Mouse (Mus musculus) megakaryocyte, embryonic 14.5 days (primary cell): ENCODE measurements around the gene Palm. TPM values are rescaled to one million over a fixed set of nuclear protein-coding genes. Genes with fewer than 3 reads are reported as not detected.

Source experiments
- H3K27me3 ChIP-seq: replicated peaks from 2 replicates; pipeline ENCODE3; 2012; ENCODE audit warnings: inconsistent platforms
- H3K36me3 ChIP-seq: replicated peaks from 2 replicates; pipeline ENCODE3; 2012; ENCODE audit warnings: low read length, inconsistent platforms, mixed read lengths
- H3K4me1 ChIP-seq: 2 replicates; pipeline ENCODE4 v1.6.1; 2012; ENCODE audit warnings: inconsistent platforms
- H3K4me3 ChIP-seq: replicated peaks from 2 replicates; pipeline ENCODE3; 2012; ENCODE audit warnings: moderate library complexity, mild to moderate bottlenecking, inconsistent platforms
- H3K9me3 ChIP-seq: 2 replicates; pipeline ENCODE4 v1.6.1; 2012; ENCODE audit warnings: inconsistent platforms
- FLI1 ChIP-seq: IDR thresholded peaks from 2 replicates; pipeline ENCODE4 v1.6.1; 2012; ENCODE audit warnings: low read length, inconsistent platforms, mixed read lengths
- GATA1 ChIP-seq: IDR thresholded peaks from 3 replicates; pipeline ENCODE4 v1.6.1; 2012; ENCODE audit warnings: mixed read lengths, low read length, inconsistent platforms, borderline replicate concordance
- polyA plus RNA-seq: library from polyadenylated mRNA; stranded (reverse); fragments of >175 nt; gene quantifications from 2 replicates; pipeline ENCODE4 v1.2.3, GENCODE M21; 2012; ENCODE audit warnings: low replicate concordance; ENCODE audit not compliant: insufficient read depth

Gene Palm
- polyA plus RNA-seq, 1 experiment, result 39.0 TPM

GRCm38 (mm10) chr10:79772320-79772719 is 21.1 kb upstream of the Palm start:
- H3K4me1 ChIP-seq, result peaks cover 23% of the 10 kb centered on the region
- H3K36me3 ChIP-seq, result no peaks in the 10 kb centered on the region
- peak overlapping the region; percentile 29 for H3K4me3 ChIP-seq
- peaks cover 32% of the 10 kb centered on the region for H3K27me3 ChIP-seq
- H3K9me3 ChIP-seq, result peaks cover 19% of the 10 kb centered on the region
- TF ChIP-seq FLI1 (no peak), GATA1 (no peak)

- peaks cover 40% of the 10 kb centered on the region for H3K27me3 ChIP-seq
- peaks cover 19% of the 10 kb centered on the region for H3K9me3 ChIP-seq
- no peak for TF ChIP-seq GATA1
- TF ChIP-seq FLI1, result no peak
- peaks cover 22% of the 10 kb centered on the region for H3K4me1 ChIP-seq
- no peak overlapping the region for H3K4me3 ChIP-seq
- H3K36me3 ChIP-seq, result no peaks in the 10 kb centered on the region
Measured at GRCm38 (mm10) chr10:79773208-79773607, 20.2 kb upstream of the Palm start.

GRCm38 (mm10) chr10:79774486-79775279 is 18.7 kb upstream of the Palm start:
- Histone ChIP-seq H3K27me3 (peaks cover 51% of the 10 kb centered on the region), H3K4me3 (no peak overlapping the region)

GRCm38 (mm10) chr10:79777103-79777531 is 16.3 kb upstream of the Palm start, which contains the start of gene Fstl3:
Gene Fstl3 (plus strand): TSS chr10:79777272.
- peaks cover 47% of the 10 kb centered on the region for H3K4me1 ChIP-seq
- H3K9me3 ChIP-seq, result peaks cover 15% of the 10 kb centered on the region
- H3K27me3 ChIP-seq, result peaks cover 53% of the 10 kb centered on the region
- no peaks in the 10 kb centered on the region for H3K36me3 ChIP-seq
- no peak for TF ChIP-seq GATA1
- TF ChIP-seq FLI1, result no peak
- peak within 1 kb of the TSS; percentile 50 for H3K4me3 ChIP-seq

More at GRCm38 (mm10) chr10:79774486-79775279, 18.7 kb upstream of the Palm start:
- no peaks in the 10 kb centered on the region for H3K36me3 ChIP-seq
- peaks cover 31% of the 10 kb centered on the region for H3K4me1 ChIP-seq
- peaks cover 19% of the 10 kb centered on the region for H3K9me3 ChIP-seq
- TF ChIP-seq GATA1 (no peak), FLI1 (no peak)

GRCm38 (mm10) chr10:79778006-79778405 is 15.4 kb upstream of the Palm start:
- Histone ChIP-seq H3K4me1 (peaks cover 49% of the 10 kb centered on the region), H3K27me3 (peaks cover 53% of the 10 kb centered on the region), H3K9me3 (peaks cover 8% of the 10 kb centered on the region), H3K36me3 (no peaks in the 10 kb centered on the region), H3K4me3 (no peak overlapping the region)
- no peak for TF ChIP-seq GATA1
- no peak for TF ChIP-seq FLI1

GRCm38 (mm10) chr10:79779193-79779592 is 14.2 kb upstream of the Palm start:
- peaks cover 8% of the 10 kb centered on the region for H3K9me3 ChIP-seq
- TF ChIP-seq GATA1 (no peak), FLI1 (no peak)
- H3K4me3 ChIP-seq, result no peak overlapping the region
- no peaks in the 10 kb centered on the region for H3K36me3 ChIP-seq
- H3K27me3 ChIP-seq, result peaks cover 52% of the 10 kb centered on the region
- peaks cover 54% of the 10 kb centered on the region for H3K4me1 ChIP-seq

- TF ChIP-seq FLI1, result no peak
- no peak for TF ChIP-seq GATA1
- Histone ChIP-seq H3K36me3 (no peaks in the 10 kb centered on the region), H3K27me3 (peaks cover 59% of the 10 kb centered on the region), H3K4me1 (peaks cover 59% of the 10 kb centered on the region), H3K4me3 (peak overlapping the region; percentile 94), H3K9me3 (peaks cover 6% of the 10 kb centered on the region)
Measured at GRCm38 (mm10) chr10:79779784-79780663, 13.3 kb upstream of the Palm start.

GRCm38 (mm10) chr10:79780664-79781015 is 12.7 kb upstream of the Palm start:
- TF ChIP-seq FLI1 (no peak), GATA1 (no peak)
- H3K4me1 ChIP-seq, result peaks cover 60% of the 10 kb centered on the region
- H3K27me3 ChIP-seq, result peaks cover 54% of the 10 kb centered on the region
- H3K4me3 ChIP-seq, result peak overlapping the region; percentile 94
- peaks cover under 1% of the 10 kb centered on the region; the same call in 1 of the 2 replicates for H3K9me3 ChIP-seq
- H3K36me3 ChIP-seq, result no peaks in the 10 kb centered on the region

GRCm38 (mm10) chr10:79781139-79781538 is 12.2 kb upstream of the Palm start:
- TF ChIP-seq GATA1 (no peak), FLI1 (no peak)
- Histone ChIP-seq H3K4me1 (peaks cover 62% of the 10 kb centered on the region), H3K36me3 (no peaks in the 10 kb centered on the region), H3K9me3 (no peaks in the 10 kb centered on the region), H3K27me3 (peaks cover 52% of the 10 kb centered on the region), H3K4me3 (peak overlapping the region; percentile 94)

GRCm38 (mm10) chr10:79781956-79782355 is 11.4 kb upstream of the Palm start:
- H3K4me3 ChIP-seq, result no peak overlapping the region
- no peaks in the 10 kb centered on the region for H3K36me3 ChIP-seq
- no peak for TF ChIP-seq FLI1
- no peak for TF ChIP-seq GATA1
- peaks cover 61% of the 10 kb centered on the region for H3K4me1 ChIP-seq
- peaks cover 44% of the 10 kb centered on the region for H3K27me3 ChIP-seq
- no peaks in the 10 kb centered on the region for H3K9me3 ChIP-seq
